Mouse (Mus musculus): ENCODE results near the gene Sap18.

DNA sequence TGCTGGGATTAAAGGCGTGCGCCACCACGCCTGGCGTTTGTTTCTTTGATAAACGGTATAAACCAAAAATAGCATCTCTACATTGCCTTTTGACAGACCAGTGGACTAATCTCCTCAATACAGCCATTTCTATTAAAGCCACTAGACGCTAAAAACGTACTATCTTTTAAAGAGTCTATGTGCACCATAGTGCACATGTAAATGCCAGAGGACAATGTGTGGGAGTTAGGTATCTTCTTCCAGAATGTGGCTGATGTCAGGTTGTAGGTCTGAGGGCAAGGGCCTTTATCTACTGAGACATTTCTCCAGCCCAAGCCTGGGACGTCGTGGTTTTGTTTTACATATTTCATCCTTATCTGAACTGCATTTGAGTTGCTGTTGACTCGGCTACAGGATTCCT is 37.2 kb downstream of the Sap18 start:
- no peak for TF ChIP-seq USF1 (IDR thresholded peaks at IDR 0.05; ENCODE audit: low read depth)
- TF ChIP-seq CTCF (IDR thresholded peaks at IDR 0.05; ENCODE audit: control insufficient read depth, insufficient read depth, insufficient read length) = no peak

Measured in C2C12 (cell line).